ENCODE assay signal across 14 mouse cellular contexts in genomic region chr15:98637155-98637554, GRCm38 (mm10). TPM values are rescaled to one million over a fixed set of nuclear protein-coding genes. Genes with fewer than 3 reads are reported as not detected.
A peak's percentile ranks its signal among the peaks of the same experiment; 100 is the strongest.
DNase-seq lines count a peak whose midpoint lies in the region; ATAC-seq lines count a peak whose summit lies in the region.
"Had no signal": no experiment of that assay in that cellular context is flagged by ENCODE, and none has a peak within 500 bp of the region (broad histone marks: within the 10 kb centered on the region; RNA-seq: fewer than 3 reads in every experiment).

No protein-coding gene starts in this region.

- H3K4me1 ChIP-seq in neural tube, embryonic 11.5 days (ENCODE audit: control insufficient read depth, insufficient read depth, low read length), result peaks cover 30% of the 10 kb centered on the region
- peaks cover 31% of the 10 kb centered on the region for H3K4me1 ChIP-seq in forebrain, embryonic 14.5 days (ENCODE audit: control insufficient read depth, insufficient read depth, low read length)
- peaks cover 40% of the 10 kb centered on the region for H3K4me1 ChIP-seq in midbrain, embryonic 14.5 days (ENCODE audit: control insufficient read depth, insufficient read depth, low read length)

- peaks cover 4% of the 10 kb centered on the region; the same call in 1 of the 2 replicates for H3K36me3 ChIP-seq in neural tube, embryonic 11.5 days (ENCODE audit: control insufficient read depth, insufficient read depth, low read length)
- H3K36me3 ChIP-seq in forebrain, embryonic 14.5 days (ENCODE audit: control insufficient read depth, insufficient read depth, low read length), result peaks cover 35% of the 10 kb centered on the region
- peaks cover 34% of the 10 kb centered on the region for H3K36me3 ChIP-seq in midbrain, embryonic 14.5 days (ENCODE audit: control insufficient read depth, insufficient read depth, low read length)
- H3K36me3 ChIP-seq: liver, embryonic 13.5 days had no signal

- no peak overlapping the region for H3K9ac ChIP-seq in neural tube, embryonic 11.5 days (ENCODE audit: low read length)
- peak overlapping the region; percentile 40; the same call in 1 of the 2 replicates for H3K9ac ChIP-seq in forebrain, embryonic 14.5 days (ENCODE audit: low read length)
- peak overlapping the region; percentile 97; the same call in 1 of the 2 replicates for H3K9ac ChIP-seq in midbrain, embryonic 14.5 days (replicated peaks; ENCODE audit: low read length)
- H3K9ac ChIP-seq: liver, embryonic 13.5 days had no signal

- H3K27me3 ChIP-seq in neural tube, embryonic 11.5 days (ENCODE audit: control insufficient read depth, insufficient read depth, low read length), result peaks cover 23% of the 10 kb centered on the region
- no peaks in the 10 kb centered on the region for H3K27me3 ChIP-seq in forebrain, embryonic 14.5 days (replicated peaks; ENCODE audit: control insufficient read depth, insufficient read depth, low read length)
- no peaks in the 10 kb centered on the region for H3K27me3 ChIP-seq in midbrain, embryonic 14.5 days (ENCODE audit: control insufficient read depth, insufficient read depth, low read length)
- H3K27me3 ChIP-seq: Patski had no signal

- H3K9me3 ChIP-seq in neural tube, embryonic 11.5 days (ENCODE audit: control insufficient read depth, low read length), result no peaks in the 10 kb centered on the region
- no peaks in the 10 kb centered on the region for H3K9me3 ChIP-seq in forebrain, embryonic 14.5 days (replicated peaks; ENCODE audit: control insufficient read depth, low read length)
- H3K9me3 ChIP-seq in midbrain, embryonic 14.5 days (ENCODE audit: control insufficient read depth, low read length), result no peaks in the 10 kb centered on the region
- H3K9me3 ChIP-seq: limb, embryonic 10.5 days; liver, embryonic 13.5 days had no signal

- H3K4me2 ChIP-seq in neural tube, embryonic 11.5 days (ENCODE audit: low read depth), result peak overlapping the region; percentile 2; the same call in 1 of the 2 replicates
- peak overlapping the region; percentile 87 for H3K4me2 ChIP-seq in forebrain, embryonic 14.5 days (ENCODE audit: low read length)
- H3K4me2 ChIP-seq in midbrain, embryonic 14.5 days (ENCODE audit: low read length), result peak overlapping the region; percentile 87
- H3K4me2 ChIP-seq: liver, embryonic 13.5 days had no signal

- ATAC-seq in neural tube, embryonic 11.5 days (ENCODE audit: insufficient read depth, low FRiP score, low TSS enrichment), result no peak
- ATAC-seq in forebrain, embryonic 14.5 days, result no peak
- no peak for ATAC-seq in midbrain, embryonic 14.5 days (ENCODE audit: low FRiP score, low TSS enrichment)
- ATAC-seq in megakaryocyte-erythroid progenitor cell, adult 5-6 weeks (replicated peaks; ENCODE audit: low FRiP score, low TSS enrichment, poor library complexity, severe bottlenecking), result no peak
- ATAC-seq: Patski had no signal

- H3K27ac ChIP-seq in neural tube, embryonic 11.5 days (ENCODE audit: low read depth, low read length), result no peak overlapping the region
- no peak overlapping the region for H3K27ac ChIP-seq in forebrain, embryonic 14.5 days (ENCODE audit: low read depth, low read length)
- H3K27ac ChIP-seq in midbrain, embryonic 14.5 days (replicated peaks; ENCODE audit: low read depth, low read length), result no peak overlapping the region
- H3K27ac ChIP-seq: kidney, postnatal 0 days; limb, embryonic 10.5 days; liver, embryonic 13.5 days had no signal

- DNase-seq in neural tube, embryonic 11.5 days (ENCODE audit: low spot score), result no peak
- DNase-seq in neural tube, embryonic 10.5 days (ENCODE audit: extremely low spot score, low spot score), result no peak
- no peak for DNase-seq in forebrain, embryonic 14.5 days (ENCODE audit: low spot score)
- no peak for DNase-seq in midbrain, embryonic 14.5 days
- no peak for DNase-seq in adrenal gland, postnatal 25 days
- DNase-seq in c-Kit-positive CD71-positive TER-119-positive erythroid progenitor cells, embryonic 14.5 days (ENCODE audit: low spot score), result no peak
- DNase-seq: liver, embryonic 13.5 days; lung, postnatal 10 days; right cerebral cortex, postnatal 25 days; thymus, adult 2 months had no signal

- 30% methylated on average over 3 of the region's 3 CpGs for WGBS in neural tube, embryonic 11.5 days
- 23% methylated on average over 3 of the region's 3 CpGs for WGBS in forebrain, embryonic 14.5 days
- WGBS in midbrain, embryonic 14.5 days, result 35% methylated on average over 3 of the region's 3 CpGs

- H3K4me3 ChIP-seq in neural tube, embryonic 11.5 days (ENCODE audit: low read depth, low read length), result no peak overlapping the region
- H3K4me3 ChIP-seq in forebrain, embryonic 14.5 days (ENCODE audit: low read depth, low read length), result 0 out of 2 replicates have a peak overlapping the region, but pooled peaks have one; percentile 81
- no peak overlapping the region for H3K4me3 ChIP-seq in midbrain, embryonic 14.5 days (replicated peaks; ENCODE audit: low read depth, low read length)
- H3K4me3 ChIP-seq: limb, embryonic 10.5 days; liver, embryonic 13.5 days had no signal

RNA-seq across cellular contexts. Expression of gene Cacnb3, which starts 6.5 kb away (rescaled TPM):
- 57.4 and 58.4 TPM in 2 replicates for polyA plus RNA-seq in neural tube, embryonic 11.5 days (2014; fragmentation: Nextera tagmentation; extraction: Ambion mirVana)
- polyA plus RNA-seq in forebrain, embryonic 14.5 days (2014; fragmentation: Nextera tagmentation; extraction: Ambion mirVana), result 75.9 and 95.4 TPM in 2 replicates
- polyA plus RNA-seq in midbrain, embryonic 14.5 days (2014; fragmentation: Nextera tagmentation; extraction: Ambion mirVana), result 130 and 136 TPM in 2 replicates
- 12.6 and 14.3 TPM in 2 replicates for total RNA-seq in adrenal gland, postnatal 25 days (2021)
- total RNA-seq in megakaryocyte-erythroid progenitor cell, adult 5-6 weeks (2014; fragmentation: Nextera tagmentation), result not detected in 2 replicates
- total RNA-seq in megakaryocyte-erythroid progenitor cell, adult 5-6 weeks (2017), result not detected in 2 replicates

RNA-seq across cellular contexts. Expression of gene Ddx23, which starts 25.5 kb away (rescaled TPM):
- polyA plus RNA-seq in neural tube, embryonic 11.5 days (2014; fragmentation: Nextera tagmentation; extraction: Ambion mirVana), result 19.5 and 24.1 TPM in 2 replicates
- polyA plus RNA-seq in forebrain, embryonic 14.5 days (2014; fragmentation: Nextera tagmentation; extraction: Ambion mirVana), result 18.2 and 24.3 TPM in 2 replicates
- polyA plus RNA-seq in midbrain, embryonic 14.5 days (2014; fragmentation: Nextera tagmentation; extraction: Ambion mirVana), result 17.7 and 24.9 TPM in 2 replicates
- total RNA-seq in adrenal gland, postnatal 25 days (2021), result 76.1 and 88.7 TPM in 2 replicates
- 79.8 and 96.4 TPM in 2 replicates for total RNA-seq in megakaryocyte-erythroid progenitor cell, adult 5-6 weeks (2014; fragmentation: Nextera tagmentation)
- total RNA-seq in megakaryocyte-erythroid progenitor cell, adult 5-6 weeks (2017), result 152 and 181 TPM in 2 replicates

RNA-seq across cellular contexts. Expression of gene Adcy6, which starts 27.3 kb away (rescaled TPM):
- 11.4 and 12.7 TPM in 2 replicates for polyA plus RNA-seq in neural tube, embryonic 11.5 days (2014; fragmentation: Nextera tagmentation; extraction: Ambion mirVana)
- polyA plus RNA-seq in forebrain, embryonic 14.5 days (2014; fragmentation: Nextera tagmentation; extraction: Ambion mirVana), result 6.4 and 10.4 TPM in 2 replicates
- polyA plus RNA-seq in midbrain, embryonic 14.5 days (2014; fragmentation: Nextera tagmentation; extraction: Ambion mirVana), result 9.6 and 12.2 TPM in 2 replicates
- total RNA-seq in adrenal gland, postnatal 25 days (2021), result 42.7 and 48.9 TPM in 2 replicates
- total RNA-seq in megakaryocyte-erythroid progenitor cell, adult 5-6 weeks (2014; fragmentation: Nextera tagmentation), result 55.8 and 57.2 TPM in 2 replicates
- 28.8 and 45.9 TPM in 2 replicates for total RNA-seq in megakaryocyte-erythroid progenitor cell, adult 5-6 weeks (2017)

RNA-seq across cellular contexts. Expression of gene Rnd1, which starts 40.1 kb away (rescaled TPM):
- 5.2 and 5.3 TPM in 2 replicates for polyA plus RNA-seq in neural tube, embryonic 11.5 days (2014; fragmentation: Nextera tagmentation; extraction: Ambion mirVana)
- 6.3 and 6.8 TPM in 2 replicates for polyA plus RNA-seq in forebrain, embryonic 14.5 days (2014; fragmentation: Nextera tagmentation; extraction: Ambion mirVana)
- polyA plus RNA-seq in midbrain, embryonic 14.5 days (2014; fragmentation: Nextera tagmentation; extraction: Ambion mirVana), result 7.4 and 9.2 TPM in 2 replicates
- total RNA-seq in adrenal gland, postnatal 25 days (2021), result 1.5 TPM in 2 replicates
- total RNA-seq in megakaryocyte-erythroid progenitor cell, adult 5-6 weeks (2014; fragmentation: Nextera tagmentation), result 0.64 TPM in 1 of 2 replicates, not detected in the other
- total RNA-seq in megakaryocyte-erythroid progenitor cell, adult 5-6 weeks (2017), result 0.61 TPM in 1 of 2 replicates, not detected in the other

Comparison
In these comparisons a context has a peak if more than half of its experiments do, and no peak if none do; other contexts are left out.
1. H3K4me2 ChIP-seq: peak in every context shown above with its lines; median percentile 87 in forebrain, embryonic 14.5 days; 87 in midbrain, embryonic 14.5 days; 2 in neural tube, embryonic 11.5 days.